Mouse (Mus musculus): ENCODE results near the gene Fndc9.

The Fndc9 gene

DNA sequence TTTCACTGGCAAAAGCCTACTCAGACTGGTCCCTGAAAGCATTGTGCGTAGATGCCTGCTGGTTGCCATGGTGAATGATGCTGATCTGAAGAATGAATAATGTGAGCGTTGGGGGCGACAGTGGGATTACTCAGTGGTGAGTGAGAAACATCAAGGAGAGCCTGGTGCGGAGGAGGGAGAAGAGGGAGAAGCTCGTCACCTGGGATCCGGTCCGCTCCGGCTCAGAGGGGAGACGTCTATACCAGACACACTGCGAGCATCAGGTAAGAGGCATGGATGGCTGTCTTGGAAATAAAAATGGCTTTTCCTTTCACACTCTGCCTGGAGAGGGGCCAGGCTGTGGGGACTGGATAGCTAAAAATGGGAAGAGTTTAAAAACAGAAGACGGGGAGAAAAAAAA lies at the start of gene Fndc9:
Gene Fndc9, plus strand, starts transcription at position 198 of the 400 bp plus-strand sequence.
- DNase-seq (ENCODE audit: low read depth, low spot score), result no peak

DNA sequence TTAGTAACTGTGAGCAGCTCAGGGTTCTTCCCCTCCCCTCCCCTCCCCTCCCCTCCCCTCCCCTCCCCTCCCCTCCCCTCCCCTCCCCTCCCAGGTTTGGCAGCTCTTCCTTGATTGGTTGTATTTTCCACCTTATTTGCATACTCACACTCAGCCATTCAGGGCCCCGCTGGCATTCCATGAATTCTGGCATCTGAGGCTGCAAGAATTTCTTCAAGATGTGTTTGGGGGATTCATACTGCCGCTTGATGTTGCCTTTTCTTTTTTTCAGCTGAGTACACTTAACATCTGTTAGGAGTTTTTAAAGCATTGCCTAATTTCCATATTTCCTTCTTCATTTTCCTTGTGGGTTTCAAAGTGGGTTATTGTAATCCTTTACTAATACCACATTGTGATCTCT lies 47.0 kb upstream of the Fndc9 start:
- DNase-seq (ENCODE audit: low read depth, low spot score), result no peak

DNA sequence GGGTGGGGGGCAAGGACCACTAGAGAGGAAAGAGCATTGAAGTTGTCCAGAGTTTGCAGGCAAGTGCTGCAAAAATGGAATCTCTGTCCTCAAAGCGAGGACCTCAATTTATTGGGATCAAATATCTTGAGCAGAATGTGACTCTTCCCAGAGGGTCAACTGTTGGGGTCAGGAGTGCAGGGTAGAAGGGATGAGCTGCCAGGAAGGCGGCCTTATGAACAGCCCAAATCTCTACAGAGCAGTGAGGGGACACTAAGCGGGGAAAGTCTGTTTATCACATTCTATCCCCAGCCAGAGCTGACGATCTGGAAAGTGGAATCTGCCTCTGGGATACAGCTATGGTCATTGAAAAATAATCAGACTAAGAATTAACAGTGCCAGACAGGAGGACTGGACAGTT lies 41.2 kb upstream of the Fndc9 start:
- DNase-seq (ENCODE audit: low read depth, low spot score), result no peak

GRCm38 (mm10) chr11:46200664-46201063 lies 34.7 kb upstream of the Fndc9 start:
- DNase-seq (ENCODE audit: low read depth, low spot score), result no peak

GRCm38 (mm10) chr11:46201636-46202546 lies 33.4 kb upstream of the Fndc9 start:
- no peak for DNase-seq (ENCODE audit: low read depth, low spot score)

- DNase-seq (ENCODE audit: low read depth, low spot score), result no peak
Observed at GRCm38 (mm10) chr11:46202547-46202887, 32.8 kb upstream of the Fndc9 start.

DNA sequence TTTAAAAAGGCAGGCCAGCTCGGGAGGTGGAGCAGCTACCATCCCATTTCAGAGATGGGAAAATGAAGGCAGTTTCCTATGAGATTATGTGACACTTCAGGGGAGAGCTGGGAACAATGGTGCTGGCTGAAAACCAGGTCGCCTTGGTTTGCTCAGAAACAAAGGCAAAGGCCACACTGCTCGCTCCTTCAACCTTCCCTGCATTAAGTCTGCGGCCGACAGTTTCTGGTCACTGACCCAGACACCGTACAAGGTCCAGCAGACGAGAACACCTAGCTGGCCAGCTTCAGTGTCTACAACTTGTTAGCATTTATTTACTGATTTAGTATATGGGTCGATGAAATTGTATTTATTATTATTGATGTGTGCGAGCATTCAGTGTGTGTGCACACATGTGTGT lies 30.5 kb upstream of the Fndc9 start:
- DNase-seq (ENCODE audit: low read depth, low spot score), result no peak

- DNase-seq (ENCODE audit: low read depth, low spot score), result no peak
Observed at GRCm38 (mm10) chr11:46205639-46206409, 29.5 kb upstream of the Fndc9 start.

- DNase-seq (ENCODE audit: low read depth, low spot score), result no peak
Observed at GRCm38 (mm10) chr11:46209884-46210283, 25.4 kb upstream of the Fndc9 start.

DNA sequence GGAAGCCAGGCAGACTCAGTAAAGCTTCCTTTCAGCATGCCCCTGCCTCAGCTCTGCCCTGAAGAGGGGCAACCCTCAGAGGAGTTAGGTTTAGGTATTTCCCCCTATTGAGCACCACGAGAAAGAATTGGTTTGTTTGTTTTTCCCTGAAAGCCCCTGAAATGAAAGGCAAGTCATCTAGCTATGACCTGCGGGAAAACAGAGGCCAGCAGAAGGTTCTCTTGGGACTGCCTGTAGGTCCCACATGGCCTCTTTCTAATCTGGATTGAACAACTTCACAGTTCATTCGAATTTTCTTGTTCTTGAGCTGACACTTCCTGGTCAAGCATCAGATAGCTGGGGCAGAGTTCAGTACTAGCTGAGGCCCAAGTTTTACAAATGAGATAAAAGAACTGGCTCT lies 23.5 kb upstream of the Fndc9 start:
- no peak for DNase-seq (ENCODE audit: low read depth, low spot score)

DNA sequence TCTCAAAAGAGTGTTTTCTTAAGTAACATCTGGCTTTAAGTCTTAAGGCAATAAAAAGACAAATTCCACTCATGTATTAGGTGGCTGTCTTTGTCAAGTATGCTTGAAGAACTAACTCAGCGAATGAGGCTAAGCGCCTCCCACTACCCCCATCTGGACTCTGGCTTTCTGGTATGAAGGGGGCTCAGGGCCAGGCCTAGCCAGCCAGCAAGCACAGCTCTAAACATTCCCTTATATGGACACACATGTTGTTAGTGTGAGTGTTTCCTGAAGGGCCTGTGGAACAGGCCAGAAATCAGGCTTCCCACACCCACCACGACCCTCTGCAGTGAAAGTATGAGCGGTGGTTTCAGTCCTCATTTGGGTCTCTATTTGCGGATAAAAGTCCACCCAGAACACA lies 21.5 kb upstream of the Fndc9 start:
- DNase-seq (ENCODE audit: low read depth, low spot score), result no peak

- DNase-seq (ENCODE audit: low read depth, low spot score), result no peak
Observed at GRCm38 (mm10) chr11:46214368-46215230, 20.7 kb upstream of the Fndc9 start.

DNA sequence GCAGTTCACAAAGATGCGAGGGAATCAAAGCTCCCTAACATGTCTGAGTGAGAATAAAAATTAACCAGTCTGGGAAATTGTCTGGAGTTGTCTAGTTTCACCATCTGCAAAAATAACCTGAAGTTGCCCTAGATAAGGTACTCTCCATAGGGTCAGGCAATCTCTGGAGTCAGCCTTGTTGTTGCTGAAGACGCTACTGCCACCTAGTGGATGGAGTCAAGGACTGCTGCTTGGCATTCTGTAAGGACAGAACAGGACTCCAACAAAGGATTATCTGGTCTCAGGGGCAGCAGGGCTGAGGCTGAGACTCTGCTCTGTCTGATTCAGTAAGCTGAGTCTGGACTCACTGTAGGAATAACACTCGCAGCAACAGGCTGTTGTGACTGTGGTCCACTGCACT lies 20.0 kb upstream of the Fndc9 start:
- peak; percentile 89 for DNase-seq (ENCODE audit: low read depth, low spot score)

- peak; percentile 71 for DNase-seq (ENCODE audit: low read depth, low spot score)
Observed at GRCm38 (mm10) chr11:46216669-46217068, 18.7 kb upstream of the Fndc9 start.

DNA sequence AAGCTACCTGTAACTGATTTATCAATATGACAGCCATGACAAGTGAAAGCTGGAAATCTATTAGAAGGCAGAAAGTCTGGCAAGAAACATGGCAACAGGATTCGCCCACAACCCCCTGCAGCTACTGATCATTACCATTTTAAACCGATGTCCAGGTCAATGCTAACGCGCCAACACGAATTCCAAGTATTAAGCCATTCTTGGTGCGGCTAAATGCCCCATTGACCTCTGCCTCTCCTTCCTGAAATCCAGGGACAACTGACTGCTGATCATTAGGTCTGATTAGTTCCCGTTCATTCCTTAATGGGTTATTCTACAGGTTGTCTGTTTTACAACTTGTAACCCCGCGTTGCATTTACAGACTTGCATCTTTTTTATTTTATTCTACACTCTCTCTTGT lies 17.6 kb upstream of the Fndc9 start:
- DNase-seq (ENCODE audit: low read depth, low spot score), result no peak

DNA sequence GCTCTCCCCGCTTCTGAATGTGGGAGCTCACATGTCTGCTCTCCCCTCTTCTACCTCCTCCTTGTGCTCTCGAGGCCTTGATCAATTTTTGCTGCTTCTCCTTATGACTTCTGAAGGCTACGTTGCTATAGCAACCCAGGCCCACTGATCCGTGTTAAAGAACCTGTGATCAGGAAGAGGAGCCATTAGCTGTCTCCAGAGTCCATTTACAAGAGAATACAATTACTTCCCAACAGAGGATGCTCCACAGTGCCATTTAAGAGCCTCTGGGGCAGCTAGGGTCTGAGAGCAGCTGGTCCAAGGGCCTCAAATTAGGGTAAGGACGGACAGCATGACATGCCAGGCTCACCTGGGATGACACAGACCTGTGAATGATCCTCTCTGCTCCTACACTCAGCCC lies 16.7 kb upstream of the Fndc9 start:
- no peak for DNase-seq (ENCODE audit: low read depth, low spot score)

DNA sequence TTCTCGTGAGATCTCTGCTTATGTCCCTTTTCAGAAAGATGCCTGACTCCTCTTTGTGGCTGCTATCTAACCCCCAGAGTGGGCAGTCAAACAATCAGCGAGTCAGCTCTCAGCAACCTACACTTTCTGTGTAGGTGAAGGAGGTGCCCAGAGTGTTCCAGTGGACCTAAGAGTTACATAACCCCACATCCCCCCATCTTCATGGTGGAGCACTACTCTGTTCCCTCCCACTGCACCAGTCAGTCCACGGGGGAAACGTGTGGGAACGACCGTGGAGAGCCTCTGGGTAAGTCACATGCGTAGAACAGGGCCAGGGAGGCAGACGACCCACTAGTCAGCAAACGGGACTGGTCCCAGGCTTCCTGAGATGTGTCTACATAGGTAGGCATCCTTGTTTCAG lies 16.0 kb upstream of the Fndc9 start:
- no peak for DNase-seq (ENCODE audit: low read depth, low spot score)

DNA sequence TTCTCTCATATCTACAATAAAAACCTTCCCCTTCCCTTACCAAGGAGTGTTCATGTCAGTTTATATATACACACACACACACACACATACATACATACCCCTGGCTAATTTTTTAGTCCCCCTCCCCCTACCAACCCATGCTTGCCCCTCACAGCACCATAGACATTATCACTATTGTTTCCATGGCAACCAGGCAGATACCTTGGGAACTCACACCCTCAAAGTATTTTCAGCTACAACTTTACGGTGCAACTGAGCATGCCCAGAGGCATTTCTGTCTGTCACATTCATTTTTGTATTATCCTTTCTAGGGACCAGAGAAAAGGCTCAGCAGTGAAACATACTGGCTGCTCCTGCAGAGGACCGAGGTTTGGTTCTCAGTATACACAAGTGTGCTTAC lies 15.1 kb upstream of the Fndc9 start:
- DNase-seq (ENCODE audit: low read depth, low spot score), result no peak

GRCm38 (mm10) chr11:46223575-46223974 lies 11.8 kb upstream of the Fndc9 start:
- peak; percentile 28 for DNase-seq (ENCODE audit: low read depth, low spot score)

DNA sequence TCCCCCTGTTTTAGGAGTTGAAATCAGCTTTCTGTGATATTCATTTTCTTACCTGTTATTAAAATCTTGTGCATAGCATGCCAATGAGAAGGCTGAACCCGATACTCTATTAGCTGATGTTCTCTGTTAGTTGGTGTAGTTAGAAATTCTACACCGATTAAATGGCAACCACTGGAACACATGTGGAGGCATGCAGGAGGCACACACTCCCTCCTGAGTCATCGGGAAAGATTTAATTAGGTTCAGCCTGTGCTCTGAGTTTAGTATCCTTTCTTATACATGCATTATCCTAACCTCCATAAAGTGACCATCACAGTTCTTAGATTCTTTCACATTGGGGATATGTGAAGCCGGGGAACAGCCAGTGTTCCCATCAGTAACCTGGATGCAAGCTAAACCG lies 10.0 kb upstream of the Fndc9 start:
- no peak for DNase-seq (ENCODE audit: low read depth, low spot score)

DNA sequence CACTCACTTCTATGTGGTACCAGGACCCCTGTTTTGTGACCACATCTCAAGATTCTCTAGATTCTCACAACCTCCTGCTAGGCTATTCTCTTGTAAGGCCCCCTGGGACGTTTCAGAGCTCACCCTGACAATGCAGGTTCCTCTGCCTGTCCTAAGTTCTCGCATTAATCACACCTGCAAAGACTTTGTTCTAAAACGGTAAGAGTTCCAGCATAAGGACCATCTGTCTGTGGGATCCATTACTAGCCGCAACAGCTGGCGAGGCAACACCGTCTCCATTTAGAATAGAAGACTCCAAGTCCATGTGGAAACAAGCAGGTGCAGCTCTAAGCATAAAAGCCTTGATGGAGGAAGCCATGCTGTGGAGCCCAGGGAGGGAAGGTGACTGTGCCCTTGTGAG lies 5.1 kb upstream of the Fndc9 start:
- no peak for DNase-seq (ENCODE audit: low read depth, low spot score)

DNA sequence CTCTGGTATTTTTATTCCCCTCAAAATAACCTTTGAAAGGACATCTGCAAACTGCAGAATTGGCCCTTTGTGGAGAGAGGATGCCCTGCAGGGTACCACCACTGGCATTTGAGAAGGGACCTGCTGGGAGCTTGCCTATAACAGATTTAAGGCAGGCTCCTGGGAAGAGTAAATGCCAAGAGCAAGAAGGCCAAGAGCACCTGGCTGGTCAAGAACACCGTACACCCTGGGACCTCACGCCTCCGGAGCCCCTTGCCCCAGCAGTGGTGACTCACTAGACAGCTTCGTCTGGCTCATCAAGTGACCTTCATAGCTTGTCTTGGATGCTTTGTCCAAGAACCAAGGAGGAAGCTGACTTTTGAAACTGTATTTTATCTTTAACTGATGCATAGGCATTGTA lies 2.5 kb upstream of the Fndc9 start:
- no peak for DNase-seq (ENCODE audit: low read depth, low spot score)
